Mouse (Mus musculus) embryonic fibroblast, embryonic 13.5 days (primary cell): ENCODE data around the gene Trim40.

Experiments used
- CTCF ChIP-seq: IDR thresholded peaks from 2 replicates; pipeline ENCODE4 v1.5.1; 2011; ENCODE audit warnings: mild to moderate bottlenecking, control low read depth, low read length, moderate library complexity, borderline replicate concordance; ENCODE audit not compliant: insufficient read depth
- POLR2A ChIP-seq: IDR thresholded peaks from 2 replicates; pipeline ENCODE4 v1.6.1; 2011; ENCODE audit warnings: low read depth, mild to moderate bottlenecking, control low read depth, low read length, moderate library complexity

DNA sequence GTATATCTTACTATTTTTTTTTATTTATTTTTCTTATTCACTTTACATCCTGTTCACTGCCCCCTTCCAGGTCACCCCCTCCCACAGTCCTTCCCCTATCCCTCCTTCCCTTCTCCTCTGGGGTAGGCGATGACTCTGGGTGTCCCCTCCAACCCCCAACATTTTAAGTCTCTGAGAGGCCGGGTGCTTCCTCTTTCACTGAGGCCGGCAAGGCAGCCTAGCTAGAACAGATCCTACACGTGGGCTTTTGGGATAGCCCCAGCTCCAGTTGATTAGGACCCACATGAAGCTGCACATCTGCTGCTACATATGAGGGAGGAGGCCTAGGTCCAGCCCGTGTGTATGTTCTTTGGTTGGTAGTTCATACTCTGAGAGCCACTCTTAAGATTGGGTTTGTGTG is 50.9 kb downstream of the Trim40 start:
- TF ChIP-seq CTCF (no peak), POLR2A (no peak)
